Mouse (Mus musculus) T-helper 1 cell (primary cell): Measurements from ENCODE around the gene Ttc28.

Source experiments
- in situ Hi-C: fragments of 300-600 bp; cut with MboI, MseI; formaldehyde crosslinking; loops from one replicate; pipeline ENCODE4 v1.15.1; 2025; ENCODE audit warnings: high pct_unique_total_duplicates

Gene Ttc28

DNA sequence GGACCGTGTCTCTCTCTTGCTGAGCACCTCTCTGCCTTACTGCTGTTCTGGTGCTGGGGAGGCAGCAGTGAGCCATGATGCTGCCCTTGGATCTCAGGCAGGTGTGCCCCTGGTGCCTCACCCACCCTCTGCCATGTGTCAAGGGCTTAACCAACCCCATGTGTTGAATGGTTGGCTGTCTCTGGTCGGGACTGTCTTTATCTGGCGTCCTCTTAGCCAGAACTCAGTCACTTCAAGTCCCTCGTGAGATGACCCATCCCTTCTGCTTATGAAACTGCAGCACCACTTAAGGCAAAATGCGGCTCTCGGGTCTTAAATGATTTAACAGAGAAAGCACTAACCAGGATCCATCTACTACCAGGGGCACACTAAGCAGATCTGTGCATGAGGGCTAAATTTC is 283.3 kb downstream of the Ttc28 start:
- in situ Hi-C loops, result no loop called here

DNA sequence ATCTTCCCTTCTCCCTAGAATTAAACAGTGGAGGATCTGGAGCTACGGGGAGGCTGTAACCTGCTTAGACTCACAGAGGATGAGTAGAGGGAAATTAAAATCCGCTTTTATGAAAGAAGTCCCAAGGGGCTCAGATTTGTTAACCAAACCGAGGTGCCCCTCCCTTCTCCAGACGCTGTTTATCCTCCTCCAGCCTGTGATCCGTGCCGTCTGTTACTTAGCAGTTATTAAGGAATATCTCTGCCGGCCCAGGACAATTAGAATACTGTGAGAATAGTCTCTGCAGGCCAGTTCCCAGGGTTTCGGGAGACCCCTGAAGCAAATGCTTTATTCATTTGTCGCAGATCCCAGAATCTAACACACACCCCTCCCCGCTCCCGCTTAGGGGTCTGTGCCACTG is 283.8 kb downstream of the Ttc28 start:
- in situ Hi-C loops, result no loop called here

DNA sequence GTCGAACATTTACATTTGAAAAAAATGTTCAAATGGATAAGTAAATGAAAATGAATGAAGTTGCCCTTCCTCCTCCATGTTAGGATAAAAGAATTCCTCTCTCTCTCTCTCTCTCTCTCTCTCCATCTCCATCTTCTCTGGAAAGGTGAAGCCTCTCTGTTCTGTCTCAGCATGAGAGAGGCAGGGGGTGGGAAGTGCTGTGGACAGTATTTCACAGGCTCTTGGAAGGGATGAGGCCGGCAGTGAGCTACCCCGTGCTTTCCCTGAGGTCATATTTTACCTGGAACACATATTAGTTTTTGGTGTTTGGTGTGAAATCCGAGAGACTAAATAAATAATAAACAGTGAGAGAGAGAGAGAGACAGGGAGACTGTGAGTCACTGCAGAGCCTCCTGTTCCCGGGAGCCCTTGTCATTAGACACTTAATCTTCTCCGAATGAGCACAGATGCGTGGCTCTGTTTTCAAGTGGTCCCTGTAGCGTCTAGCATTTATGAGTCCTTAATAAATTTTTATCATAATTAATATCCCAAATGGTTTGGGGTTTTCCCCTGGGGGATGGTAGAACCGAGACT is 284.8 kb downstream of the Ttc28 start:
- in situ Hi-C loops, result no loop called here

DNA sequence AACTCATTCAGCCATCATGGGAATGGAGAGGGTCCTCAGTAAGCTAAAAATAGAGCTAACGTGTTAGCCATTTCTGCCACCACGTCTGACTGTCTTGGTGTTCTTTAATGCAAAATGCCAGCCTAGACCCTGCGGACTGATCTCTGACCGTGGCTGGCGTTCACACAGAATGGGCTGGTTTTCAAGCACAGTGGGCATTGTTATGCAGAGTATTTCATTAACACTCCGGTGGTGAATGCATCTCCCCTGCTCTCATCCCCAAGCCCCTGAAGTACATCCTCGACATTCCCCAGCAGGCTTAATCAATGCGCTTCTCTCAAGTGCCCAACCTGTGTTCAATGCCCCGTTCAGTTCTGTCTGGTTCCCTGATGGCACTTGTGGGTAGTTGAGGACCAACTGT is 290.8 kb downstream of the Ttc28 start:
- in situ Hi-C loops, result no loop called here

GRCm38 (mm10) chr5:111175410-111175809 is 295.8 kb downstream of the Ttc28 start:
- in situ Hi-C loops, result no loop called here

- in situ Hi-C loops, result no loop called here
These were observed 296.2 kb downstream of the Ttc28 start for GRCm38 (mm10) chr5:111175842-111176241.

- in situ Hi-C loops, result no loop called here
These were observed 296.8 kb downstream of the Ttc28 start for GRCm38 (mm10) chr5:111176441-111176840.

- in situ Hi-C loops, result no loop called here
These were observed 298.9 kb downstream of the Ttc28 start for GRCm38 (mm10) chr5:111178324-111179076.

GRCm38 (mm10) chr5:111179651-111180050 is 300.0 kb downstream of the Ttc28 start:
- in situ Hi-C loops, result no loop called here

GRCm38 (mm10) chr5:111180091-111181053 is 300.8 kb downstream of the Ttc28 start:
- in situ Hi-C loops, result no loop called here

GRCm38 (mm10) chr5:111181204-111181912 is 301.8 kb downstream of the Ttc28 start:
- in situ Hi-C loops, result no loop called here

- in situ Hi-C loops, result no loop called here
These were observed 307.0 kb downstream of the Ttc28 start for GRCm38 (mm10) chr5:111186600-111186999.

GRCm38 (mm10) chr5:111191972-111192371 is 312.4 kb downstream of the Ttc28 start:
- in situ Hi-C loops, result no loop called here

GRCm38 (mm10) chr5:111194829-111195228 is 315.2 kb downstream of the Ttc28 start:
- in situ Hi-C loops, result no loop called here

DNA sequence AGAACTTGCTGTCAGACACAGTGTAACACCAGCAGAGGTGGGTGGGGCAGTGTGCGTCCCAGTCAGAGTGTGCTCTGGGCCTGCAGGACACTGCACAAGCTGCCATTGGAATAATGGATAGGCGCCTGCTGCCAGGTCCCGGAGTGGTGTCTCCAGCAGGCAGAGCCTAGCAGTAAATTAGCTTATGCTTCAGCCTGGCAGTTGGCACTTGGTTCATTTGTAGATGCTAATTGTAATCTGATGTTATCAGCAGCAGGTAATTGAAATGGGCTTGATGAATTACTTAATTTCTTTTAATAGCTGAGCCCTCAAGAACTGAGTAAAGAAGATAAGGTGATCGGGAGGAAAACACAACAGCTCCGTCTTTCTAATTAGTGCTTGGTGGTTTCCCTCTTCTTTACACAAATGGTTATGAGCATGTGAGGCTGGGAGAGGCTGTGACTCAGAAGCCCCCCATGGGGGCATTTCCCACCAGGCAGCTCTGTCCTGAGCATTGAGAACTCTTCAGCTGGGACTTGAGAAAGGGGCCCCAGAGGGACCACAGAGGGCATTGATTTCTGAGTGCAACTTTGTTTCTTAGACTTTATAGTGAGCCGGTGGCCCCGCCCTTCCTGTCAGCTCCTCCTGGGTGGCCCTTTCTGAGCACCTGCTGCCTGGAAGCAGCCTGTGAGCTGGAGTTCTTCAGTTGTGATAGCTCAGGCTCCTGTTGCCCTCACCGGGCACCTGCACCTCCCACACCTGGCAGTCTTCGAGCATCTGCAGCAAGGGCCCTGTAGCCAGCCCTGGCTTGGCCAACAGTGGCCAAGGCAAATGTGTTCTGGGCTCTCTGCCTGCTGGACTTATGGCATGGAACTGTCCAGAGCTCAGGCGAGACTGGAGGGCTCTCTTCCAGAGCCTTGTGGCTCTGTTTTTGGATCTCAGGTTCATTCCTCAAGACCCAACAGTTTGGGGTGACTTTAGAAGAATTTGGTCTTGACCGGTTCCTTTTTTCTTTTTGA is 316.2 kb downstream of the Ttc28 start:
- in situ Hi-C loops, result no loop called here

DNA sequence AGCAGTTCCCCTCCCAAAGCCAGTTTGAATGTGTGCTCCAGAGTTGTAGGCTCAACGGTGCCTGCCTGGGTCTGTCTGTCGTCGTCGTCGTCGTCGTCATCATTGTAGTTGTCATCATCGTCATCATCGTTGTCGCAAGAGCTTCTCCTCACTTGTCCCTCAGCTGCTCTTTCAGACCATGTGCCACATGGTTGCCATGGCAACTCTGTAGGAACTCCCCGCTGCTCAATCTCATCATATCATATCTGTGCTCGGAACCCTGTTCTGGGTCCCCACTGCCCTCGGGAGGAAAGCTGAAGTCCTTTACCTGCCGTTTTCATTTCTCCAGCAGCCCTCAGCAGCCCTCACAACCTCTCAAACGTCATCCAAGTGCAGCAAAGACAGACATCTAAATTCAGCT is 318.1 kb downstream of the Ttc28 start:
- in situ Hi-C loops, result no loop called here

DNA sequence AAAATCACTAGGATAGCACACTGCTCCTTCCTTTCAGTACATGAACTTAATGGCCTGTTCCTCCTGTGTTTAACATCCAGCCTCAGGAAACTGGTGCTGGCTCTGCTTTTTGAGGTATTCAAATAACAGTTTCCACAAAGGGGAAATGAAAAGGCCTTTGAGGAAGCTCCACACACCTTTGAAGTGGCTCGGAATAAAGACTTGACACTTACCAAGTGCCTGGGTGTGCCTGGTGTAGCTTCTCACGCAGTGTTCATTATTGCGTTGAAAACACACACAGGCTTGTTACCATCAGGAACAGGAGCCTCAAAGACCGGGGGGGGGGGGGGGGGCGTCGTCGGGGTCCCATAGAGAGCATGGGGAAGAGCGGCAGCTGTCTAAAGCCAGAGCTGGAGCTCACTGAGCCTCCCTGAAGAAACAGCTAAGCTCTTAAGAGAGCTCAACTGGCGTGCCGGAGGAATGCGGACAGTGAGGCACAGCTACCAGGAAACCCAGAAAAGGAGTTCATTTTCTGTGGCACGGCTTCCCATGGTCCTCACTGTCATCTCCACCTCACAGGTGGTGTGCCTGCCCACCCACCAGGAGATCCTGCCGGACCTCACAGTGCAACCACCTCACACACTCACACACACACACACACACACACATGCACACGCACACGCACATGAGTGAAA is 320.7 kb downstream of the Ttc28 start:
- in situ Hi-C loops, result no loop called here

GRCm38 (mm10) chr5:111200915-111201610 is 321.5 kb downstream of the Ttc28 start:
- in situ Hi-C loops, result no loop called here

DNA sequence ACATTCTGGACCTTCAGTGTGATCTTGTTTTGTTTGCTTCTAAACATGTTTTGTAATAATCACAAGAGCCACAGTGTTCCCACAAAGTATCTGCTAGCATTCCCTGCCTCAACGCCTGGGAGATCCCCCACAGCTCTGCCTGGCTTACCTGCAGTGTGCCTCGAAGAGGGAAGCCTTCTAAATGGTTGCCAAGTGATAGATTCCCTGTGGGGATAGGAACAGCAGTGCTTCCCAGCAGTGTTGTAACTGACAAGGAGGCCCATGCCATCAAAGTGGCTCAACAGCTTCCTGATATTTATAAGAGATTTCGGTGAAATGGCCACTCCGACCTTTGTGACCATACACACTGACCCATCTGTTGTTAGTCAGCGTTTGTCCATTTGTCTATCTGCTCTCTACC is 324.6 kb downstream of the Ttc28 start:
- in situ Hi-C loops, result no loop called here
